Mouse (Mus musculus): Measurements from ENCODE around the gene Prss32.

DNA sequence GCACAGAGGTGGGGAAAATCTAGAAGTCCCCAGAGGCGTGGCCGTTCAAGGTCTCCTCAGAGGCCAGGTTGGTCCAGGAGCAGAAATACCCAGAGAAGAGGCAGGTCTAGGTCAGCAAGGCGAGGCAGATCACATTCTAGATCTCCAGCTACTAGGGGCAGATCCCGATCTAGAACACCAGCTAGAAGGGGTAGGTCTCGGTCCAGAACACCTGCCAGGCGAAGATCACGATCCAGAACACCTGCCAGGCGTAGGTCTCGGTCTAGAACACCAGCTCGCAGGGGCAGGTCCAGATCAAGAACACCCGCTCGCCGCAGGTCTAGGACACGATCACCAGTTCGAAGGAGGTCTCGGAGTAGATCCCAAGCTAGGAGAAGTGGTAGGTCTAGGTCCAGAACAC, 28.0 kb upstream of the Prss32 start:
- TF ChIP-seq CTCF (IDR thresholded peaks at IDR 0.05; ENCODE audit: low read depth) (no peak), EP300 (IDR thresholded peaks at IDR 0.05; ENCODE audit: low read depth) (no peak)
